Mouse (Mus musculus): ENCODE data around the gene Emilin1.
A peak's percentile ranks its signal among the peaks of the same experiment; 100 is the strongest.

The Emilin1 gene

GRCm38 (mm10) chr5:30908426-30909299 is 4.5 kb upstream of the Emilin1 start:
- DNase-seq: no peak

- peak; percentile 63 for DNase-seq
Observed at GRCm38 (mm10) chr5:30909300-30909659, 3.9 kb upstream of the Emilin1 start.

GRCm38 (mm10) chr5:30909863-30910262 is 3.3 kb upstream of the Emilin1 start:
- DNase-seq: no peak

GRCm38 (mm10) chr5:30910481-30910880 is 2.7 kb upstream of the Emilin1 start:
- DNase-seq: no peak

- DNase-seq: no peak
Observed at GRCm38 (mm10) chr5:30912156-30912555, 1.0 kb upstream of the Emilin1 start.

- DNase-seq: no peak
Observed at GRCm38 (mm10) chr5:30914101-30914635, 966 bp downstream of the Emilin1 start.

GRCm38 (mm10) chr5:30914849-30915248 is 1.6 kb downstream of the Emilin1 start:
- DNase-seq: no peak

GRCm38 (mm10) chr5:30915456-30915855 is 2.3 kb downstream of the Emilin1 start:
- no peak for DNase-seq

- DNase-seq: peak; percentile 87
Observed at GRCm38 (mm10) chr5:30915974-30916433, 2.8 kb downstream of the Emilin1 start.

- DNase-seq: no peak
Observed at GRCm38 (mm10) chr5:30916841-30917240, 3.6 kb downstream of the Emilin1 start.

- DNase-seq: no peak
Observed at GRCm38 (mm10) chr5:30917348-30917747, 4.1 kb downstream of the Emilin1 start.

- DNase-seq: no peak
Observed at GRCm38 (mm10) chr5:30917891-30918670, 4.9 kb downstream of the Emilin1 start.

GRCm38 (mm10) chr5:30918691-30919090 is 5.5 kb downstream of the Emilin1 start:
- no peak for DNase-seq

- DNase-seq: no peak
Observed at GRCm38 (mm10) chr5:30919831-30920614, 6.8 kb downstream of the Emilin1 start.

GRCm38 (mm10) chr5:30920621-30921020 is 7.4 kb downstream of the Emilin1 start:
- peak; percentile 52 for DNase-seq

GRCm38 (mm10) chr5:30921256-30922033 is 8.2 kb downstream of the Emilin1 start, which contains the start of gene Khk:
Gene Khk, plus strand, starts transcription at chr5:30921431.
- peak; percentile 95 for DNase-seq

- no peak for DNase-seq
Observed at GRCm38 (mm10) chr5:30922581-30923041, 9.4 kb downstream of the Emilin1 start.

GRCm38 (mm10) chr5:30923119-30923518 is 9.9 kb downstream of the Emilin1 start:
- DNase-seq: no peak

- DNase-seq: peak; percentile 55
Observed at GRCm38 (mm10) chr5:30924614-30925013, 11.4 kb downstream of the Emilin1 start.

- DNase-seq: peak; percentile 83
Observed at GRCm38 (mm10) chr5:30925217-30925616, 12.0 kb downstream of the Emilin1 start.

GRCm38 (mm10) chr5:30926073-30926472 is 12.9 kb downstream of the Emilin1 start:
- DNase-seq: peak; percentile 61

Data from kidney, adult 18-20 months (tissue).